Mouse (Mus musculus): ENCODE measurements around the gene Dip2a. TPM values are rescaled to one million over a fixed set of nuclear protein-coding genes. Genes with fewer than 3 reads are reported as not detected.

Dip2a gene
- total and polyA plus RNA-seq, 2 experiments = 1.7 to 2.0 TPM

DNA sequence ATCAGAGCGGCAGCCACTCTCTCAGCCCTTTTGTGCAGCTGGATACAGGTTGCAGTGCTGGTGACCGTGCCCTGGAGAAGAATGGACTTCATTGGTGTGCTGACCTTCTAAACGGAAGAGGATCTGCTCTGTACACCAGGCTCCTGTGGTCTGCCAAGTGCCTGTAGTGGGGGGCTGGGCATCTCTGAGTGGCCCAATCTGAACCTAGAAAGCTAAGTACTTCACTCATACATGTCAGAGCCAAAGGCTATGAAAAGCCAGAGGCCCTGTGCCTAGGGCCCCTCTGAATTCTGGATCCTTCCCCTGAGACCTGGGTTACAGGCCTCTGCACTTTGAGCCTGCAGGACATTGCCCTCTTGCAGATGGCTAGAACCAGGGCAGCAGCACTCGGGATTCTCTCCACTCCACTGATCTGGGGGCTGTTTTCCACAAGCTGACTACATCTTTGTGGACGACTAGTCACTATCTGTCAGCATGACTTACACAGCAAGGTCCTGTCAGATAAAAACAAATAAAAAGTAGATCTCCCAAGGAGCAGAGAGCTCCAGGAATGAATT is 66.5 kb downstream of the Dip2a start:
- peak; percentile 8 for DNase-seq (ENCODE audit: extremely low read depth, low read depth, low spot score)
- Histone ChIP-seq H3K27me3 (ENCODE audit: control insufficient read depth, insufficient read depth, low read length) (no peaks in the 10 kb centered on the region), H3K27ac (replicated peaks; ENCODE audit: insufficient read depth, low read depth, low read length) (no peak overlapping the region), H3K9ac (ENCODE audit: low read depth, low read length) (no peak overlapping the region), H3K79me2 (ENCODE audit: control insufficient read depth, insufficient read depth, low read length) (no peaks in the 10 kb centered on the region), H3K4me3 (ENCODE audit: insufficient read depth, low read depth, low read length) (no peak overlapping the region), H3K4me1 (ENCODE audit: control insufficient read depth, insufficient read depth, low read length) (no peaks in the 10 kb centered on the region), H3K36me3 (ENCODE audit: control insufficient read depth, insufficient read depth, low read length) (no peaks in the 10 kb centered on the region)
- TF ChIP-seq CTCF (IDR thresholded peaks at IDR 0.05; ENCODE audit: low read depth, low read length) (no peak), POLR2A (IDR thresholded peaks at IDR 0.05; ENCODE audit: extremely low read depth, insufficient read depth, low read length) (no peak)
- WGBS = 75% methylated on average over 5 of the region's 5 CpGs

DNA sequence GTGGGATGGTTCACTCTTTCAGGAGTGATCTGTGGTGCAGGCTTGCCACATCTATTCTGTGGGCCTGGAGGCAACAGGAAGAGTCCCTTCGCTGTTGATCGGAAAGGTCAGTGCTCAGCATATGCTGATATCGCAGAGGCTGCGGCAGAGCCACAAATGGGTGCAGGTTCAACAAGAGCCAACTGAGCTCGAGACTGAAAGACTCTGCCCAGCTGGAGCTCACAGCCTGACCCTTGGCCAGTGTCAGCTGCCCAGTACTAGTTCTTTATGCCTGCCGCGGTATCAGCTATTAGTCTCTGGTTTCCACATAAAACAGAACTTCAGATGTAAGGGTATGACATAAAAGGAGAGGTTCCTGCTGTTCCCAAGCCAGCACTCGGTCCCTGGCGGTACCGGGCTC is 69.8 kb downstream of the Dip2a start:
- no peaks in the 10 kb centered on the region for H3K4me1 ChIP-seq (ENCODE audit: control insufficient read depth, insufficient read depth, low read length)
- no peaks in the 10 kb centered on the region for H3K36me3 ChIP-seq (ENCODE audit: control insufficient read depth, insufficient read depth, low read length)
- H3K9ac ChIP-seq (ENCODE audit: low read depth, low read length) = no peak overlapping the region
- no peak for TF ChIP-seq CTCF (IDR thresholded peaks at IDR 0.05; ENCODE audit: low read depth, low read length)
- TF ChIP-seq POLR2A (IDR thresholded peaks at IDR 0.05; ENCODE audit: extremely low read depth, insufficient read depth, low read length) = no peak
- H3K27me3 ChIP-seq (ENCODE audit: control insufficient read depth, insufficient read depth, low read length) = no peaks in the 10 kb centered on the region
- DNase-seq (ENCODE audit: extremely low read depth, low read depth, low spot score) = no peak
- WGBS = 84% methylated on average over 10 of the region's 10 CpGs
- no peak overlapping the region for H3K4me3 ChIP-seq (ENCODE audit: insufficient read depth, low read depth, low read length)
- no peak overlapping the region for H3K27ac ChIP-seq (replicated peaks; ENCODE audit: insufficient read depth, low read depth, low read length)
- H3K79me2 ChIP-seq (ENCODE audit: control insufficient read depth, insufficient read depth, low read length) = no peaks in the 10 kb centered on the region

DNA sequence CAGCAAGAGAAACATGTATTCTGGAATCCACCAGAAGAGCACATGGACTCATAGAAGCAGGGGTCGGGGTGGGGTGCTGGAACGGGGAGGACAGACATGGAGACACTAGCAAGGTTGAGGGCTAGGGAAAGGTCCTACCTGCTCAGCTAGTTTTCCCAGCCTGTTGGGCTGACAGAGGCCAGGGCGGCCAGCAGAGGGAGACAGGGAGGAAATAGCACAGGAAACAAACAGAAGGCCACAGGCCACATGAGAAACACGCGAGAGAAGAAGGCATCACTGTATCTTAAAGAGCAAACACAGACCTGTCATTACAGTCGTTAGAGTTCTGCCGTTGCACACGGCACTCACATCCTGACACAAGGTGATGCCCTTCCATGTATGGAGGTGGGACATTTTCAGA is 73.9 kb downstream of the Dip2a start:
- Histone ChIP-seq H3K9ac (ENCODE audit: low read depth, low read length) (no peak overlapping the region), H3K27me3 (ENCODE audit: control insufficient read depth, insufficient read depth, low read length) (no peaks in the 10 kb centered on the region), H3K4me1 (ENCODE audit: control insufficient read depth, insufficient read depth, low read length) (no peaks in the 10 kb centered on the region), H3K4me3 (ENCODE audit: insufficient read depth, low read depth, low read length) (no peak overlapping the region), H3K27ac (replicated peaks; ENCODE audit: insufficient read depth, low read depth, low read length) (no peak overlapping the region), H3K36me3 (ENCODE audit: control insufficient read depth, insufficient read depth, low read length) (no peaks in the 10 kb centered on the region; the same call in 1 of the 2 replicates), H3K79me2 (ENCODE audit: control insufficient read depth, insufficient read depth, low read length) (no peaks in the 10 kb centered on the region)
- TF ChIP-seq POLR2A (IDR thresholded peaks at IDR 0.05; ENCODE audit: extremely low read depth, insufficient read depth, low read length) = no peak
- TF ChIP-seq CTCF (IDR thresholded peaks at IDR 0.05; ENCODE audit: low read depth, low read length) = peak; percentile 71
- no peak for DNase-seq (ENCODE audit: extremely low read depth, low read depth, low spot score)
- 41% methylated on average over 8 of the region's 8 CpGs for WGBS

DNA sequence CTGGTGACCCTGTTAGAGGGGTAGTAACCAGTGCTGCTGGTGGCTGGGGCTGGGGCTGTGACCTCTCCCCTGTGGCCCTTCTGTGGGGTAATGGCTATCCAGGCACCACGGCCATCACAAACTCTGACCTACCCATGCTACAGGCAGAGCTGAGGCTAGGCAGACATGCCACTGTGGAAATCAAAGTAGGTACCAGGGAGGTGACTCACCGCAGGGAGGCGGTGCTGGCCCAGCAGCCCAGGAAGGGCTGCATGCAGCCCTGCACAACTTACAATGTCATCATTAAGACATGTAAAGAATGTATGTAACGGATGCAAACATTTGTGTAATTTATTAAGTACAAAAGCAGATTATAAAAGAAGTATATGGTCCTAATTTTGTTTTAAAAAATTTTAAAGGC is 82.7 kb downstream of the Dip2a start:
- Histone ChIP-seq H3K4me3 (ENCODE audit: insufficient read depth, low read depth, low read length) (no peak overlapping the region), H3K36me3 (ENCODE audit: control insufficient read depth, insufficient read depth, low read length) (no peaks in the 10 kb centered on the region), H3K27ac (replicated peaks; ENCODE audit: insufficient read depth, low read depth, low read length) (no peak overlapping the region), H3K79me2 (ENCODE audit: control insufficient read depth, insufficient read depth, low read length) (no peaks in the 10 kb centered on the region), H3K4me1 (ENCODE audit: control insufficient read depth, insufficient read depth, low read length) (no peaks in the 10 kb centered on the region), H3K27me3 (ENCODE audit: control insufficient read depth, insufficient read depth, low read length) (no peaks in the 10 kb centered on the region), H3K9ac (ENCODE audit: low read depth, low read length) (no peak overlapping the region)
- 89% methylated on average over 4 of the region's 4 CpGs for WGBS
- TF ChIP-seq CTCF (IDR thresholded peaks at IDR 0.05; ENCODE audit: low read depth, low read length) (no peak), POLR2A (IDR thresholded peaks at IDR 0.05; ENCODE audit: extremely low read depth, insufficient read depth, low read length) (no peak)
- DNase-seq (ENCODE audit: extremely low read depth, low read depth, low spot score) = no peak

DNA sequence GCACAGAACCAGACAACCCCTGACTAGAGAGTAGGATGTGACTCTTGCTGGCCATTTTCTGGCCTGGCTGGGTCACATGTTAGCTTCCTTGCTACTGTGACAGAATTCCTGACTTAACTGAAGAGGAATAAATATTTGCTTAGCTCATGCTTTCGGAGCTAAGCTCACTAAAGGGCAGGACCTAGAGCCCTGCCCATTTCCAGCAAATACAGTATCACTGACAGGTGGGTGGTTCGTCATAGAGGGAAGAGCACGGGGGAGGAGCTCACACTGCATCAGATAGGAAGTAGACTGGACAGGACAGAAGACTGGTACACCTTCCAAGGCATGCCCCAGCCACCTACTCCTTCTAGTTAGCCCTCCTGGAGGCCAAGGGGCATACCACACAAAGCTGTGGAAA is 83.6 kb downstream of the Dip2a start:
- 33% methylated on average over 3 of the region's 3 CpGs for WGBS
- H3K27me3 ChIP-seq (ENCODE audit: control insufficient read depth, insufficient read depth, low read length) = no peaks in the 10 kb centered on the region
- TF ChIP-seq POLR2A (IDR thresholded peaks at IDR 0.05; ENCODE audit: extremely low read depth, insufficient read depth, low read length) (no peak), CTCF (IDR thresholded peaks at IDR 0.05; ENCODE audit: low read depth, low read length) (no peak)
- DNase-seq (ENCODE audit: extremely low read depth, low read depth, low spot score) = no peak
- H3K4me3 ChIP-seq (ENCODE audit: insufficient read depth, low read depth, low read length) = no peak overlapping the region
- H3K4me1 ChIP-seq (ENCODE audit: control insufficient read depth, insufficient read depth, low read length) = no peaks in the 10 kb centered on the region
- H3K79me2 ChIP-seq (ENCODE audit: control insufficient read depth, insufficient read depth, low read length) = no peaks in the 10 kb centered on the region
- H3K9ac ChIP-seq (ENCODE audit: low read depth, low read length) = no peak overlapping the region
- H3K27ac ChIP-seq (replicated peaks; ENCODE audit: insufficient read depth, low read depth, low read length) = no peak overlapping the region
- no peaks in the 10 kb centered on the region for H3K36me3 ChIP-seq (ENCODE audit: control insufficient read depth, insufficient read depth, low read length)

DNA sequence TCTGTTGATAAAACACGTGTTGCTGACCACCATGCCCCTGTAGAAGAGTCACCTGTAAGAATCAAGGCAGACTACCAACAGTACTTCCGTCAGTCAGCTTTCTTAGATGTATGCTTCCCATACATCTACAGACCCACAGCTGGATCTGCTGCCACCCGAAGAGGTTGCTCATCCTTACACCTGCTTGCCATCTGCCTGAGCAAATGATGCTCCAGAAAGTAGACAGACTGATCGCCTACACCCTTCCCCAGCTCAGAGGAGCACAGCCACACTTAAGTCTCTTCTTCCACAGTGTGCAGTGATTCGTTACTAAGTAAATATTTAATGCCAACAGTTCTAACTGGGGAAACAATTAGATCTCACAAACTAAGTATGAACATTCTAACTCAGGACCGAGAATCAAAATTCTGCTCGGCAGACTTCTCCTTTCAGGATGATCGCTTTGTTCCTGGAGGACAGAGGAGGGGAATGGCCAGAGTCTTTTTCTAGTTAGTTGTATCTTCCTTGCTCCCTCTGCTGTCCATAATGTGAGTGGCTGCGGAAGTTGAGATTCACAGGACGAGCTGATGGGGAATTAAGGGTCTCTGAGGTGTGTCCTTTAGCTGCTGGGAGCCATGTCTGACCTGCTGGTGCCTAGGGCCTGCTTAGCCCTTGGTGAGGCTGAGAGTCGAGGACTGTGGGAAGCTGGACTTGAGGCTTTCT is 84.6 kb downstream of the Dip2a start:
- 60% methylated on average over 11 of the region's 11 CpGs for WGBS
- no peaks in the 10 kb centered on the region for H3K4me1 ChIP-seq (ENCODE audit: control insufficient read depth, insufficient read depth, low read length)
- H3K79me2 ChIP-seq (ENCODE audit: control insufficient read depth, insufficient read depth, low read length) = no peaks in the 10 kb centered on the region
- TF ChIP-seq POLR2A (IDR thresholded peaks at IDR 0.05; ENCODE audit: extremely low read depth, insufficient read depth, low read length) (no peak), CTCF (IDR thresholded peaks at IDR 0.05; ENCODE audit: low read depth, low read length) (no peak)
- no peak overlapping the region for H3K4me3 ChIP-seq (ENCODE audit: insufficient read depth, low read depth, low read length)
- H3K9ac ChIP-seq (ENCODE audit: low read depth, low read length) = no peak overlapping the region
- no peak for DNase-seq (ENCODE audit: extremely low read depth, low read depth, low spot score)
- no peaks in the 10 kb centered on the region for H3K36me3 ChIP-seq (ENCODE audit: control insufficient read depth, insufficient read depth, low read length)
- H3K27me3 ChIP-seq (ENCODE audit: control insufficient read depth, insufficient read depth, low read length) = no peaks in the 10 kb centered on the region
- H3K27ac ChIP-seq (replicated peaks; ENCODE audit: insufficient read depth, low read depth, low read length) = no peak overlapping the region
